Mouse (Mus musculus) G1E (cell line): Measurements from ENCODE around the gene Rasl11a.

ENCODE experiments used
- CTCF ChIP-seq: IDR thresholded peaks from 2 replicates; pipeline ENCODE4 v1.5.1; 2012; ENCODE audit warnings: low read depth, low read length, inconsistent platforms, mixed read lengths
- GATA1 ChIP-seq: IDR thresholded peaks from 2 replicates; pipeline ENCODE4 v1.6.1; 2012; ENCODE audit warnings: borderline replicate concordance, low read length, inconsistent platforms, mixed read lengths
- GATA2 ChIP-seq: IDR thresholded peaks from 2 replicates; pipeline ENCODE4 v1.6.1; 2012; ENCODE audit warnings: low read depth, low read length, inconsistent platforms, borderline replicate concordance
- POLR2AphosphoS5 ChIP-seq: IDR thresholded peaks from 2 replicates; pipeline ENCODE4 v1.6.1; 2012; ENCODE audit warnings: low read depth, low read length, inconsistent platforms; ENCODE audit not compliant: insufficient replicate concordance
- TAL1 ChIP-seq: conservative IDR thresholded peaks from 2 replicates; pipeline ENCODE4 v1.6.1; 2012; ENCODE audit warnings: low read depth, low read length, inconsistent platforms, mixed read lengths

GRCm38 (mm10) chr5:146834959-146835358 lies 9.9 kb upstream of the Rasl11a start:
- no peak for TF ChIP-seq CTCF
- TF ChIP-seq TAL1: no peak
- TF ChIP-seq POLR2AphosphoS5: no peak
- TF ChIP-seq GATA1: no peak
- TF ChIP-seq GATA2: no peak
